Mouse (Mus musculus) kidney, adult 2 months (tissue): ENCODE results near the gene Qser1. TPM values are rescaled to one million over a fixed set of nuclear protein-coding genes. Genes with fewer than 3 reads are reported as not detected.
A peak's percentile ranks its signal among the peaks of the same experiment; 100 is the strongest.

Experiments
- DNase-seq: peaks from one replicate; pipeline ENCODE4 v3.0.0; 2021
- H3K27ac ChIP-seq: fragments of 200-500 bp; 2 replicates; pipeline ENCODE4 v1.5.1; 2012; ENCODE audit warnings: low read depth, low read length, control low read depth, inconsistent platforms; ENCODE audit not compliant: insufficient read depth
- H3K27me3 ChIP-seq: fragments of 200-500 bp; replicated peaks from 2 replicates; pipeline ENCODE4 v1.6.1; 2012; ENCODE audit warnings: mild to moderate bottlenecking, moderate library complexity, low read length, inconsistent platforms; ENCODE audit not compliant: control insufficient read depth, insufficient read depth
- H3K36me3 ChIP-seq: fragments of 200-500 bp; 2 replicates; pipeline ENCODE4 v1.6.1; 2012; ENCODE audit warnings: mild to moderate bottlenecking, moderate library complexity, low read length, inconsistent platforms; ENCODE audit not compliant: control insufficient read depth, insufficient read depth
- H3K4me1 ChIP-seq: fragments of 200-500 bp; 2 replicates; pipeline ENCODE4 v1.6.1; 2011; ENCODE audit warnings: low read length; ENCODE audit not compliant: control insufficient read depth, insufficient read depth
- H3K4me3 ChIP-seq: fragments of 200-500 bp; 2 replicates; pipeline ENCODE4 v1.5.1; 2011; ENCODE audit warnings: mild to moderate bottlenecking, low read depth, low read length, control low read depth; ENCODE audit not compliant: insufficient read depth
- CTCF ChIP-seq: fragments of 200-500 bp; conservative IDR thresholded peaks from 2 replicates; pipeline ENCODE4 v1.5.1; 2011; ENCODE audit warnings: low read depth, mild to moderate bottlenecking, control low read depth, low read length, moderate library complexity, mixed read lengths; ENCODE audit not compliant: insufficient read depth, insufficient read length
- POLR2A ChIP-seq: fragments of 200-500 bp; IDR thresholded peaks from one replicate; pipeline ENCODE4 v1.6.1; 2011; ENCODE audit warnings: low read depth, low read length, control low read depth
- whole genome bisulfite sequencing: fragments of 180-500 bp; shearing (Covaris S2); methylation state at CpG from one replicate; pipeline ENCODE4 v1.1.7; 2018; 5-methylcytosine and 5-hydroxymethylcytosine counted together
- polyA plus RNA-seq: library from polyadenylated mRNA; depleted of rRNA; stranded (reverse); fragments of >200 nt; gene quantifications from 2 replicates; pipeline ENCODE4 v1.2.3, GENCODE M21; 2012

Qser1 gene
- polyA plus RNA-seq, 1 experiment = 5.0 TPM

DNA sequence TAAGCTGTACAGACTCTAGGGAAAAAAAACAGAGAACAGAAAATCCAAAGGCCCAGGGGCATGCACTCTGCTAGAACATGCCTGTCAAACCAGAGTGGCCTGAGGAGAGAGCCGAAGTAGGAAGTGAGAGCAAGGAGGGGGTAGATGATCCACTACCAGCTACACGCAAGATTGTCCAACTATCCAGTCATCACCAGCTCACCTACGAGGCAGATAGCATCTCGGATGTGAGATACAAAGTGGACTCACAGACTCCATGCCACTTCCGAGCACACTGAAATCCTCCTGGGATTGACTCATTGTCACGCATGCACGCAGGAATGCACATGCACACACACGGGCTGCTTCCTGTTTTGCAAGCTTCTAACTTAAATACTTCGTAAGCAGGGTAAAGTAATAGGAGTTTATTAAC, 84.5 kb downstream of the Qser1 start:
- 56% methylated on average over 9 of the region's 9 CpGs for WGBS
- no peaks in the 10 kb centered on the region for H3K27me3 ChIP-seq
- DNase-seq = peak; percentile 20
- H3K36me3 ChIP-seq = no peaks in the 10 kb centered on the region
- H3K4me3 ChIP-seq = no peak overlapping the region
- no peak overlapping the region for H3K27ac ChIP-seq
- peaks cover 18% of the 10 kb centered on the region for H3K4me1 ChIP-seq
- TF ChIP-seq POLR2A (no peak), CTCF (no peak)

DNA sequence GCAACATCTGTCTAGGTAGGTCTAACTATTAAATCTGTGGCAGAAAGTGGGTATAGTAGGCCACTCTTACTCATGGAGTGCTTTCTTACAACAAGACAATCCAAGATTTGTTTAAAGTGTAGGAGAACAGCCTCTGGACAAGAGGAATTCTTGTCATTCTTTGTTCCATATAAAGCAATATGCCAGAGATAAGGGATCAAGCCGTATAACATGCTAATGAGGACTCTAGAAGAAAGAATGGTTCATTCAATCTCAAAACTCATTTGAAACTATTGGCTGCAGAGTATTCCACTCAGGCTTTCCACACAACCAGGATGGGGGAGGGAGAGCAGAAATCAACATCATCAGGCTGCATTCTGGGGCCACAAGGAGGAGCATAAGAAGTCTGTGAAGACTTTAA, 89.2 kb downstream of the Qser1 start:
- Histone ChIP-seq H3K27me3 (no peaks in the 10 kb centered on the region), H3K36me3 (no peaks in the 10 kb centered on the region), H3K4me1 (peaks cover 5% of the 10 kb centered on the region), H3K4me3 (no peak overlapping the region), H3K27ac (no peak overlapping the region)
- TF ChIP-seq POLR2A (no peak), CTCF (no peak)
- DNase-seq = no peak
- 76% methylated on average over 1 of the region's 1 CpGs for WGBS

DNA sequence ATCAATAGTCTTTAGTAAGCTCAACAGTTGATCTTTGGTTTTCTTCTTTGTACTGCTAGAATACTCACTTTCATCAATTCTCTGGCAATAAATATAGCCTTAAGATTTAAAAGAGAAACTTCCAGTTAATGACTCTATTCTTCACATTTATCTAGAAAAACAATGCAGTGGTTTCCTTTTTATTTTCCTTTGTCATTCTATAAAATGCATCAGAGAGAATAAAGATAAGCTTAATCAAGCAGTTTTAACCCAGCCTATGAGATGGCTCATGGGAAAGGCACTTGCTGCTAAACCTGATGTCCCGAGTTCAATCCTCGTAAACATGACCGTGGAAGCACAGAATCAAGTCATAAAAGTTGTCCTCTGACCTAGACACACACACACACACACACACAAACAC, 94.5 kb downstream of the Qser1 start:
- no peaks in the 10 kb centered on the region for H3K36me3 ChIP-seq
- 36% methylated on average over 3 of the region's 3 CpGs for WGBS
- no peak overlapping the region for H3K4me3 ChIP-seq
- no peaks in the 10 kb centered on the region for H3K4me1 ChIP-seq
- TF ChIP-seq CTCF (no peak), POLR2A (no peak)
- H3K27me3 ChIP-seq = no peaks in the 10 kb centered on the region
- DNase-seq = no peak
- no peak overlapping the region for H3K27ac ChIP-seq

DNA sequence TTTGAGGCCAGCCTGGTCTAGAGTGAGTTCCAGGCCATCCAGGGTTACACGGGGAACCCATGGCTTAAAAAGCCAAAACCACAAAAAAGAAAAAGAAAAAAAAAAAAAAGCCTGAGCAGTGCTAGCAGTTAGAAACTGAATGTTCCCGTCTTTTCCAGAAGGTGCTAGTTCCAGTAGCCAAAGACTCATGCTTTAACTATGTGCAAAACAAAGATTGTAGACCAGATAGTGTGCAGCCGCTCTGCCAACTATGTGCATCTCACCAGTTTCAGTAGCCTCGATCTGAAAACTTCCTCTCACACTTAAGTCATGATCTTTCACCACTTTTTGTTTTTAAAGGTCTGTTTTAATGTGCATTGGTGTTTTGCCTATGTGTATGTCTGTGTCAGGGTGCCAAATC, 98.7 kb downstream of the Qser1 start:
- Histone ChIP-seq H3K27me3 (no peaks in the 10 kb centered on the region), H3K27ac (no peak overlapping the region), H3K4me1 (no peaks in the 10 kb centered on the region), H3K4me3 (no peak overlapping the region), H3K36me3 (no peaks in the 10 kb centered on the region)
- DNase-seq = no peak
- no peak for TF ChIP-seq POLR2A
- TF ChIP-seq CTCF = no peak
- 73% methylated on average over 4 of the region's 4 CpGs for WGBS

DNA sequence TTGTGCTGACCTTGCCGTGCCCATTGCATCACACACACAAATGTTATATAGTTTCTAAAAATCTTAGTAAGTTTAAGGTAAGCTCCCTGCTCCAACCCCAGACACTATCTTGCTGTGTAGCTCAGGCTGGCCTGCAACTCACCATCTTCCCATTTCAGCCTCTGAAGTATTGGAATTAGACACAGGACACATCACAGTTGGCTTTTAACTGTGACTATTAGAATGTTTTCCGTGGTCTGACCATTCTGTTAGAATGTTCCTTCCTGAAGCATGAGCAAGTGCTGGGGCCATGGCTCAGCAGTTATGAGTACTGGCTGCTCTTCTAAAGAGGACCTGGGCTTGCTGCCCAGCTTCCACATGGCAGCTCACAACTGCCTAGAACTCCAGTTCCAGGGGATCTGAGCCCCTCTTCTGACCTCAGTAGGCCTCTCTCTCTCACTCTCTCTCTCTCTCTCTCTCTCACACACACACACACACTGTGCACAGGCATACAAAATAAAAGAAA, 99.3 kb downstream of the Qser1 start:
- TF ChIP-seq POLR2A (no peak), CTCF (no peak)

DNA sequence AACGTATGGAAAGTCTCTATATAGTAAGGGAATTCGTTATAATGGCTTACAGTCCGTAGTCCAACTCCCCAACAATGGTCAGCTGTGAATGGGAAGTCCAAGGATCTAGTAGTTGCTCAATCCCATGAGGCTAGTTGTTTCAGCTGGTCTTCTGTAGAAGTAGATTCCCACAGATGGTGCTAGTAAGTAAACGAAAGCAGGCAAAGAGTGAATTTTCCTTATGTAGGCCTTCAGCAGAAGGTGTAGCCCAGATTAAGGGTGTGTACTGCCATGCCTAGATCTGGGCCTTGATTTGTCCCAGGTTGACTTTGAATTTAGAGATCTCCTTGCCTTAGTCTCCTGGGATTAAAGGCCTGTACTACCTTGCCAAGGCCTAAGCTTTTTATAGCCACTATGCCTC, 100.3 kb downstream of the Qser1 start, which contains the start of gene Pin1rt1:
Gene Pin1rt1, minus strand, starts transcription at position 101 of the 400 bp plus-strand sequence.
- no peak within 1 kb of the TSS for H3K27ac ChIP-seq
- 96% methylated on average over 4 of the region's 4 CpGs for WGBS
- H3K27me3 ChIP-seq = no peaks in the 10 kb centered on the region
- TF ChIP-seq CTCF = no peak
- no peak for TF ChIP-seq POLR2A
- no peak for DNase-seq
- H3K36me3 ChIP-seq = no peaks in the 10 kb centered on the region
- H3K4me1 ChIP-seq = no peaks in the 10 kb centered on the region
- H3K4me3 ChIP-seq = no peak within 1 kb of the TSS

More for the DNA sequence above, 99.3 kb downstream of the Qser1 start:
- Histone ChIP-seq H3K36me3 (no peaks in the 10 kb centered on the region), H3K4me1 (no peaks in the 10 kb centered on the region), H3K27me3 (no peaks in the 10 kb centered on the region), H3K4me3 (no peak overlapping the region), H3K27ac (no peak overlapping the region)
- peak; percentile 17 for DNase-seq
- WGBS = 72% methylated on average over 2 of the region's 2 CpGs

- 36% methylated on average over 15 of the region's 15 CpGs for WGBS
- no peak for TF ChIP-seq CTCF
- TF ChIP-seq POLR2A = no peak
- peak; percentile 71 for DNase-seq
Observed at GRCm38 (mm10) chr2:104714254-104714691, 102.3 kb downstream of the Qser1 start.

GRCm38 (mm10) chr2:104712486-104712809, 104.1 kb downstream of the Qser1 start:
- H3K4me3 ChIP-seq = peak overlapping the region; percentile 84
- no peak for DNase-seq
- no peaks in the 10 kb centered on the region for H3K36me3 ChIP-seq
- peak overlapping the region; percentile 91; the same call in 1 of the 2 replicates for H3K27ac ChIP-seq
- no peaks in the 10 kb centered on the region for H3K4me1 ChIP-seq
- WGBS = 2% methylated on average over 7 of the region's 7 CpGs
- no peaks in the 10 kb centered on the region for H3K27me3 ChIP-seq
- TF ChIP-seq CTCF (no peak), POLR2A (no peak)

More at GRCm38 (mm10) chr2:104714254-104714691, 102.3 kb downstream of the Qser1 start:
- Histone ChIP-seq H3K27me3 (no peaks in the 10 kb centered on the region), H3K4me1 (no peaks in the 10 kb centered on the region), H3K27ac (no peak overlapping the region), H3K4me3 (no peak overlapping the region), H3K36me3 (no peaks in the 10 kb centered on the region)
